Mouse (Mus musculus): ENCODE results near the gene Inhba. TPM values are rescaled to one million over a fixed set of nuclear protein-coding genes. Genes with fewer than 3 reads are reported as not detected.

Inhba gene
- polyA plus RNA-seq, 1 experiment = 0.46 TPM

- H3K27me3 ChIP-seq (ENCODE audit: control insufficient read depth, insufficient read depth, low read length) = no peaks in the 10 kb centered on the region; the same call in 1 of the 2 replicates
- DNase-seq = peak; percentile 57
- H3K27ac ChIP-seq (ENCODE audit: control insufficient read depth, insufficient read depth, low read length) = no peak overlapping the region
- WGBS = 0% methylated on average over 1 of the region's 1 CpGs
- H3K4me3 ChIP-seq (ENCODE audit: control insufficient read depth, insufficient read depth, low read length) = no peak overlapping the region
- H3K4me1 ChIP-seq (replicated peaks; ENCODE audit: control insufficient read depth, insufficient read depth, low read length) = peaks cover 10% of the 10 kb centered on the region
- H3K36me3 ChIP-seq (ENCODE audit: control insufficient read depth, insufficient read depth, low read length) = no peaks in the 10 kb centered on the region
- TF ChIP-seq CTCF (IDR thresholded peaks at IDR 0.05; ENCODE audit: borderline replicate concordance, control insufficient read depth, extremely low read depth, insufficient read depth, low read length, poor library complexity) = no peak
- TF ChIP-seq POLR2A (IDR thresholded peaks at IDR 0.05; ENCODE audit: control insufficient read depth, extremely low read depth, insufficient read depth, low read length, poor library complexity) = no peak
Observed at GRCm38 (mm10) chr13:16020659-16021058, 9.0 kb downstream of the Inhba start.

GRCm38 (mm10) chr13:16021181-16021580 lies 9.5 kb downstream of the Inhba start:
- Histone ChIP-seq H3K27me3 (ENCODE audit: control insufficient read depth, insufficient read depth, low read length) (no peaks in the 10 kb centered on the region; the same call in 1 of the 2 replicates), H3K36me3 (ENCODE audit: control insufficient read depth, insufficient read depth, low read length) (no peaks in the 10 kb centered on the region), H3K4me3 (ENCODE audit: control insufficient read depth, insufficient read depth, low read length) (no peak overlapping the region), H3K27ac (ENCODE audit: control insufficient read depth, insufficient read depth, low read length) (no peak overlapping the region), H3K4me1 (replicated peaks; ENCODE audit: control insufficient read depth, insufficient read depth, low read length) (peaks cover 10% of the 10 kb centered on the region)
- TF ChIP-seq CTCF (IDR thresholded peaks at IDR 0.05; ENCODE audit: borderline replicate concordance, control insufficient read depth, extremely low read depth, insufficient read depth, low read length, poor library complexity) (no peak), POLR2A (IDR thresholded peaks at IDR 0.05; ENCODE audit: control insufficient read depth, extremely low read depth, insufficient read depth, low read length, poor library complexity) (no peak)
- WGBS = 84% methylated on average over 6 of the region's 6 CpGs
- no peak for DNase-seq

- no peak for DNase-seq
- Histone ChIP-seq H3K4me3 (ENCODE audit: control insufficient read depth, insufficient read depth, low read length) (no peak overlapping the region), H3K36me3 (ENCODE audit: control insufficient read depth, insufficient read depth, low read length) (no peaks in the 10 kb centered on the region), H3K27ac (ENCODE audit: control insufficient read depth, insufficient read depth, low read length) (no peak overlapping the region), H3K4me1 (replicated peaks; ENCODE audit: control insufficient read depth, insufficient read depth, low read length) (peaks cover 10% of the 10 kb centered on the region), H3K27me3 (ENCODE audit: control insufficient read depth, insufficient read depth, low read length) (no peaks in the 10 kb centered on the region; the same call in 1 of the 2 replicates)
- 96% methylated on average over 7 of the region's 7 CpGs for WGBS
- TF ChIP-seq CTCF (IDR thresholded peaks at IDR 0.05; ENCODE audit: borderline replicate concordance, control insufficient read depth, extremely low read depth, insufficient read depth, low read length, poor library complexity) (no peak), POLR2A (IDR thresholded peaks at IDR 0.05; ENCODE audit: control insufficient read depth, extremely low read depth, insufficient read depth, low read length, poor library complexity) (no peak)
Observed at GRCm38 (mm10) chr13:16021849-16022248, 10.2 kb downstream of the Inhba start.

GRCm38 (mm10) chr13:16022536-16022935 lies 10.9 kb downstream of the Inhba start:
- DNase-seq = no peak
- Histone ChIP-seq H3K4me3 (ENCODE audit: control insufficient read depth, insufficient read depth, low read length) (no peak overlapping the region), H3K27me3 (ENCODE audit: control insufficient read depth, insufficient read depth, low read length) (no peaks in the 10 kb centered on the region), H3K36me3 (ENCODE audit: control insufficient read depth, insufficient read depth, low read length) (no peaks in the 10 kb centered on the region), H3K27ac (ENCODE audit: control insufficient read depth, insufficient read depth, low read length) (no peak overlapping the region), H3K4me1 (replicated peaks; ENCODE audit: control insufficient read depth, insufficient read depth, low read length) (peaks cover 4% of the 10 kb centered on the region)
- no peak for TF ChIP-seq POLR2A (IDR thresholded peaks at IDR 0.05; ENCODE audit: control insufficient read depth, extremely low read depth, insufficient read depth, low read length, poor library complexity)
- TF ChIP-seq CTCF (IDR thresholded peaks at IDR 0.05; ENCODE audit: borderline replicate concordance, control insufficient read depth, extremely low read depth, insufficient read depth, low read length, poor library complexity) = no peak
- WGBS = 95% methylated on average over 8 of the region's 8 CpGs

- no peaks in the 10 kb centered on the region; the same call in 1 of the 2 replicates for H3K4me1 ChIP-seq (replicated peaks; ENCODE audit: control insufficient read depth, insufficient read depth, low read length)
- no peak overlapping the region for H3K4me3 ChIP-seq (ENCODE audit: control insufficient read depth, insufficient read depth, low read length)
- 83% methylated on average over 13 of the region's 13 CpGs for WGBS
- no peaks in the 10 kb centered on the region for H3K27me3 ChIP-seq (ENCODE audit: control insufficient read depth, insufficient read depth, low read length)
- H3K36me3 ChIP-seq (ENCODE audit: control insufficient read depth, insufficient read depth, low read length) = no peaks in the 10 kb centered on the region
- DNase-seq = no peak
- no peak overlapping the region for H3K27ac ChIP-seq (ENCODE audit: control insufficient read depth, insufficient read depth, low read length)
- TF ChIP-seq POLR2A (IDR thresholded peaks at IDR 0.05; ENCODE audit: control insufficient read depth, extremely low read depth, insufficient read depth, low read length, poor library complexity) = no peak
- TF ChIP-seq CTCF (IDR thresholded peaks at IDR 0.05; ENCODE audit: borderline replicate concordance, control insufficient read depth, extremely low read depth, insufficient read depth, low read length, poor library complexity) = no peak
Observed at GRCm38 (mm10) chr13:16023070-16024039, 11.7 kb downstream of the Inhba start.

GRCm38 (mm10) chr13:16030557-16031057 lies 19.0 kb downstream of the Inhba start:
- H3K27ac ChIP-seq (ENCODE audit: control insufficient read depth, insufficient read depth, low read length) = no peak overlapping the region
- 45% methylated on average over 5 of the region's 5 CpGs for WGBS
- no peak for TF ChIP-seq POLR2A (IDR thresholded peaks at IDR 0.05; ENCODE audit: control insufficient read depth, extremely low read depth, insufficient read depth, low read length, poor library complexity)
- no peak for DNase-seq
- no peaks in the 10 kb centered on the region for H3K36me3 ChIP-seq (ENCODE audit: control insufficient read depth, insufficient read depth, low read length)
- H3K4me1 ChIP-seq (replicated peaks; ENCODE audit: control insufficient read depth, insufficient read depth, low read length) = no peaks in the 10 kb centered on the region
- no peaks in the 10 kb centered on the region for H3K27me3 ChIP-seq (ENCODE audit: control insufficient read depth, insufficient read depth, low read length)
- H3K4me3 ChIP-seq (ENCODE audit: control insufficient read depth, insufficient read depth, low read length) = no peak overlapping the region

All from thymus, adult 2 months (tissue).